Mouse (Mus musculus) naive thymus-derived CD4-positive, alpha-beta T cell, adult 5 months (primary cell): ENCODE data around the gene Dnajc5. TPM values are rescaled to one million over a fixed set of nuclear protein-coding genes. Genes with fewer than 3 reads are reported as not detected.

ENCODE experiments used
- polyA plus RNA-seq: library from polyadenylated mRNA; unstranded; fragments of 100-300 nt; shearing (Covaris generic); gene quantifications from one replicate; pipeline ENCODE4 v1.2.1, GENCODE M21; 2017

Gene Dnajc5
- 167 TPM for polyA plus RNA-seq

GRCm38 (mm10) chr2:181520118-181520935 is at the start of gene Dnajc5:
Gene Dnajc5, plus strand, starts transcription at chr2:181520485.

GRCm38 (mm10) chr2:181493156-181493927 is 26.9 kb upstream of the Dnajc5 start, which contains the start of gene Abhd16b:
Gene Abhd16b, plus strand, starts transcription at chr2:181493206.

GRCm38 (mm10) chr2:181496831-181497547 is 23.3 kb upstream of the Dnajc5 start, which contains the start of gene Tpd52l2:
Gene Tpd52l2, plus strand, starts transcription at chr2:181497142.

GRCm38 (mm10) chr2:181584411-181584942 is 64.2 kb downstream of the Dnajc5 start, which contains the start of gene Uckl1:
Gene Uckl1, minus strand, starts transcription at chr2:181584892.

GRCm38 (mm10) chr2:181591528-181592085 is 71.3 kb downstream of the Dnajc5 start, which contains the start of gene Prpf6:
Gene Prpf6, plus strand, starts transcription at chr2:181591868.

DNA sequence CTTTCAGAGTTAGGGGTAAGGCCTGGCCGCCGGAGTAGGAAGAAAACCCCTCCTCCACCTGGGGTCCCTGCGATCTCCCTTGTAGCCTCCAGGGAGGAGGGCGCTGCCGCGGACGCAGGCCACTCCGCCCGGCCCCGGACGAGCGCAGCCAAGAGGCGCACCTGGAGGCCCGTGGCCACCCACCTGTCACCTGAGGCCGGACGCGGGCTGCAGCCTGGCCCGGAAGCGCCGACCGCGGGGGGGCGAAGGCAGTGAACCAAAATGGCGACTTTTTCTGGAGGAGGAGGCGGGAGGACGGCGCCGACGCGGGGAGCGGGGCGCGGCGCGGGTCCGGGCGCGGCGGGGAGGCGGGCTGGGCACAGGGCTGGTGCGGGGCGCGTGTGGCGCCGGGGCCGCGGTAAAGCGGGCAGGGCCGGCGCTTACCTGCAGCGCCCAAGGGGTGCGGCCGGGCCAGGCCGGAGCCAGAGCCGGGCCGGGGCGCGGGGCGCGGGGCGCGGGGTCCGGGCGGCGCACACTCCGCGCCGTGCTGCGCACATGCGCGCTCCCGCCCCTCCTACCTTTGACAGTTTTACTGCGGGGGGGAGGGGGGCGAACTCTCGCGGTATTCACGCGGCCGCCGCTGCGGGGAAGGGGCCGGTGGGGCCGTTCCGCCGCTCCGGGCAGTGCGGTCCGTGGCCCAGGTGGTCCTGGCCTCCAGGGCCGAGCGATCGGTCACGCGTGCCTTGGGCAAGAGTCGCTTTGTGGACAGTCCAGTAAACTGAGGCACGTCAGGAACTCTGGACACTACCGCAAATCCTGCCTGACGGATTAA is 72.2 kb downstream of the Dnajc5 start, which contains the start of gene Zfp512b:
TSS of gene Zfp512b (minus strand) at position 573 of the 811 bp plus-strand sequence.

DNA sequence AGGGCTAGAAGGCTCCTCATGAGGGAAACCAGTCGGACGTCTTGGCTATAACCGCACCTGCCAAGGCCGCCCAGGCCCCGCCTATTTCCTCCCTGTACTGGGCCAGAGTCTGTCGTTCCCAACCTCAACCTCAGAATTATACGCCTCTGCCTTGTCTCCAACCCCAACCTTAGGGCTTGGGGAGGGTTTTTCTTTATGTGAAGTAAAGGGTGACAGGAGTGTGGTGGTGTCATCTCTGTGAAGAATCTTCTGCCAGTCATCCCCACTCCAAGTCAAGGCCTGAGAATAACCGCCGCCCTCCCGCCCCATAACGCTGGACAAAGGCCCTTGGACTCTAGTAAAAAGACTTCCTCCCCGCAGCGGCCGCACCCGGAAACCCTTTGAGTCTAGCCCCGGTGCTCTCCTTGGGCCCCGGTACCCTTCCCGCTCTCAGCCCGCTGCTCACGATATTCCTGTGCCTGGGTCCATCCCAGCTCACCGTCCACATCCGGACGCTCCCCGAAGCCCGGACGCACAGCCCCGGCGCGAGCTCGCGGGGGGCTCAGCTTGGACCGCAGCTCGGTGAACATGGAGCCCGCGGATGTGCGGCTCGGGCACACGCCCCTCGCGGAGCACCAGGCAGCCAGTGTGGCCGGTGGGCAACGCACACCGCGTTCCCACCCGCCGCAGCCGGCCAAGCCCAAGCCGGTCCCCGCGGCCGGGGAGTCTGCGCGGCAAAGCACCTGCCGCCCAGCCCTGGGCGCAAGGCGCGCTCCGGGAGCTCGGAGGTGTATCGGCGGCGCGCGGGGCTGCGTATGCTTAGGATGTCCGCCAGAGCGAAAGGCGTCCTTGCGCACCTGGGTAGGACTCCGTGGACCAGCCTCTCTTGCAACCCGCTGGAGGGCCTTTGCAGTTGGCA is 78.4 kb downstream of the Dnajc5 start, which contains the start of gene Samd10:
TSS of gene Samd10 (minus strand) at position 759 of the 898 bp plus-strand sequence.

Other genes with a start within 250 kb of the Dnajc5 start
- gene Gmeb2, start 232.4 kb upstream of the Dnajc5 start, polyA plus RNA-seq = 35.9 TPM
- gene Stmn3, start 206.0 kb upstream of the Dnajc5 start, polyA plus RNA-seq = not detected
- 89.7 TPM for gene Rtel1, start 200.7 kb upstream of the Dnajc5 start, polyA plus RNA-seq
- 109 TPM for gene Zgpat, start 155.6 kb upstream of the Dnajc5 start, polyA plus RNA-seq
- 133 TPM for gene Arfrp1, start 155.1 kb upstream of the Dnajc5 start, polyA plus RNA-seq
- 242 TPM for gene Lime1, start 140.4 kb upstream of the Dnajc5 start, polyA plus RNA-seq
- gene Zbtb46, start 61.1 kb upstream of the Dnajc5 start, polyA plus RNA-seq = 0.42 TPM
- not detected for gene Abhd16b, start 27.3 kb upstream of the Dnajc5 start, polyA plus RNA-seq
- gene Tpd52l2, start 23.3 kb upstream of the Dnajc5 start, polyA plus RNA-seq = 86.9 TPM
- gene Uckl1, start 64.4 kb downstream of the Dnajc5 start, polyA plus RNA-seq = 130 TPM
- 90.9 TPM for gene Prpf6, start 71.4 kb downstream of the Dnajc5 start, polyA plus RNA-seq
- 33.9 TPM for gene Zfp512b, start 72.3 kb downstream of the Dnajc5 start, polyA plus RNA-seq
- gene Samd10, start 78.7 kb downstream of the Dnajc5 start, polyA plus RNA-seq = 9.2 TPM
- not detected for gene Gm29797, start 136.5 kb downstream of the Dnajc5 start, polyA plus RNA-seq
- gene Sox18, start 151.2 kb downstream of the Dnajc5 start, polyA plus RNA-seq = not detected
- gene Tcea2, start 159.8 kb downstream of the Dnajc5 start, polyA plus RNA-seq = 21.1 TPM
- 142 TPM for gene Rgs19, start 173.5 kb downstream of the Dnajc5 start, polyA plus RNA-seq
- not detected for gene Lkaaear1, start 178.0 kb downstream of the Dnajc5 start, polyA plus RNA-seq
- 0.35 TPM for gene Oprl1, start 194.5 kb downstream of the Dnajc5 start, polyA plus RNA-seq
- gene Myt1, start 242.8 kb downstream of the Dnajc5 start, polyA plus RNA-seq = not detected